Mouse (Mus musculus): ENCODE results near the gene Myrip.

- no peak for TF ChIP-seq POLR2A (IDR thresholded peaks at IDR 0.05; ENCODE audit: low read depth, low read length)
- no peak for TF ChIP-seq CTCF (IDR thresholded peaks at IDR 0.05; ENCODE audit: extremely low read depth, insufficient read length, insufficient replicate concordance, low read depth, low read length)
Observed at GRCm38 (mm10) chr9:120275226-120275625, 26.1 kb upstream of the Myrip start.
